Mouse (Mus musculus): ENCODE data around the gene Cradd. TPM values are rescaled to one million over a fixed set of nuclear protein-coding genes. Genes with fewer than 3 reads are reported as not detected.

Gene Cradd
- polyA plus RNA-seq, 1 experiment from 2014 or later = 10.2 TPM

Other genes starting within 250 kb of the Cradd start
- gene Socs2, start 93.0 kb upstream of the Cradd start, polyA plus RNA-seq (2014; fragmentation: Nextera tagmentation; extraction: Ambion mirVana) = 17.9 and 20.5 TPM in 2 replicates
- 334 and 466 TPM in 2 replicates for gene Mrpl42, start 177.8 kb upstream of the Cradd start, polyA plus RNA-seq (2014; fragmentation: Nextera tagmentation; extraction: Ambion mirVana)
- 403 and 409 TPM in 2 replicates for gene Ube2n, start 191.0 kb upstream of the Cradd start, polyA plus RNA-seq (2014; fragmentation: Nextera tagmentation; extraction: Ambion mirVana)
- 97.8 and 143 TPM in 2 replicates for gene Nudt4, start 240.0 kb upstream of the Cradd start, polyA plus RNA-seq (2014; fragmentation: Nextera tagmentation; extraction: Ambion mirVana)